Mouse (Mus musculus) embryonic facial prominence, embryonic 12.5 days (tissue): ENCODE measurements around the gene Ncor1. TPM values are rescaled to one million over a fixed set of nuclear protein-coding genes. Genes with fewer than 3 reads are reported as not detected.
"Not testable (repeated sequence)": the region's sequence is repeated elsewhere in the genome, so short reads cannot be mapped to it uniquely, and the experiment has no call there.

Source experiments
- ATAC-seq: fragments of 200-750 bp; cut with Nextera tagmentation; 2 replicates; pipeline ENCODE4 v1.8.0; 2017; ENCODE audit not compliant: insufficient number of reproducible peaks, insufficient read depth, low FRiP score, low TSS enrichment
- H3K27ac ChIP-seq: fragments of 300-500 bp; sonication (generic); 2 replicates; pipeline ENCODE4 v1.5.1; 2016; ENCODE audit warnings: mild to moderate bottlenecking
- H3K27me3 ChIP-seq: fragments of 300-500 bp; sonication (generic); 2 replicates; pipeline ENCODE4 v1.6.1; 2016; ENCODE audit warnings: mild to moderate bottlenecking, moderate library complexity
- H3K36me3 ChIP-seq: fragments of 300-500 bp; sonication (generic); 2 replicates; pipeline ENCODE4 v1.6.1; 2016; ENCODE audit warnings: mild to moderate bottlenecking
- H3K4me1 ChIP-seq: fragments of 300-500 bp; sonication (generic); 2 replicates; pipeline ENCODE4 v1.6.1; 2016
- H3K4me2 ChIP-seq: fragments of 300-500 bp; sonication (generic); replicated peaks from 2 replicates; pipeline ENCODE4 v1.6.1; 2016; ENCODE audit warnings: mild to moderate bottlenecking, moderate library complexity
- H3K4me3 ChIP-seq: fragments of 300-500 bp; sonication (generic); 2 replicates; pipeline ENCODE4 v1.5.1; 2016; ENCODE audit warnings: mild to moderate bottlenecking
- H3K9ac ChIP-seq: fragments of 300-500 bp; sonication (generic); 2 replicates; pipeline ENCODE4 v1.6.1; 2016; ENCODE audit warnings: mild to moderate bottlenecking, moderate library complexity
- H3K9me3 ChIP-seq: fragments of 300-500 bp; sonication (generic); 2 replicates; pipeline ENCODE4 v1.6.1; 2016; ENCODE audit warnings: mild to moderate bottlenecking, moderate library complexity
- WGBS: fragments of 180-500 bp; shearing (Covaris S2); methylation state at CpG from one replicate; pipeline ENCODE4 v1.1.7; 2016; 5-methylcytosine and 5-hydroxymethylcytosine counted together
- polyA plus RNA-seq: library from polyadenylated mRNA; unstranded; fragments of >200 nt; fragmentation: Nextera tagmentation; extraction: Ambion mirVana; gene quantifications from 2 replicates; pipeline ENCODE4 v1.2.1, GENCODE M21; 2016

Ncor1 gene
- polyA plus RNA-seq, 1 experiment from 2014 or later, result 187 TPM

DNA sequence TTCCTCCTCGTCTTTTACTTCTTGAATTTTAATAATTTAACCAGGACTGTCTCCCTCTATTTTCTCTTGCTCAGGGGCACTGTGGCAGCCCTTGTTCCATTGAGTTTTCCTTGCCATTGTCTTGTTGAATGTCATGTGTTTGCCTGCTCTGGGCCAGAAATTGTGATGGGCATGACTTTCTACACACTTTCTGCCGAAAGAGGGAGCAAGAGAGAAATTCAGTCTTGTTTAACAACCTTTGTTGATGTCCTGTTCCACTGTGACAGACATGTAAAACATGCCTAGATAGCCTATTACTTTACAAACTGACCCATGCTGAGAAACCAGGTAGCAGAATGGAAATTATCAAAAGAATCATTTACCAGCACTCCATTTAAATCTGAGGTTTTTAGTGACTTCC is 33.8 kb downstream of the Ncor1 start:
- Histone ChIP-seq H3K27ac (no peak overlapping the region), H3K4me1 (no peaks in the 10 kb centered on the region), H3K4me2 (no peak overlapping the region), H3K4me3 (no peak overlapping the region), H3K9ac (no peak overlapping the region), H3K9me3 (no peaks in the 10 kb centered on the region), H3K36me3 (peaks cover 36% of the 10 kb centered on the region), H3K27me3 (no peaks in the 10 kb centered on the region)
- ATAC-seq, result no peak
- 71% methylated on average over 2 of the region's 2 CpGs for WGBS

DNA sequence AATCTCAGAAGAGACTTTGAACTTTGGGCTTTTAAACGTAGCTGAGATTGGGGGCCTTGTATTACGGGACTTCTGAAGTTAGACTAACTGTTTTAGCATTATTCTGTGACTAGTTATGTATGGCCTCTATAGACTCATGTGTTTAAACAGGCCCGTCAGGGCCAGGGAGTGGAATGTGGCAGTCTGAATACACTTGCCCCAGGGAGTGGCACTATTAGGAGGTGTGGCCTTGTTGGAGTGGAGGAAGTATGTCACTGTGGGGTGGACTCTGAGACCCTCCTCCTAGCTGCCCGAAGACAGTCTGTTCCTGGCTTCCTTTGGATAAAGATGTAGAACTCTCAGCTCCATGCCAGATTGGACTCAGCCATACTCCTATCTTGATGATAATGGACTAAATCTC is 43.3 kb downstream of the Ncor1 start:
- Histone ChIP-seq H3K4me2 (no peak overlapping the region), H3K9me3 (no peaks in the 10 kb centered on the region), H3K4me1 (no peaks in the 10 kb centered on the region), H3K27me3 (no peaks in the 10 kb centered on the region), H3K36me3 (peaks cover 41% of the 10 kb centered on the region), H3K27ac (no peak overlapping the region), H3K4me3 (no peak overlapping the region), H3K9ac (no peak overlapping the region)
- ATAC-seq, result no peak
- WGBS, result 89% methylated on average over 4 of the region's 4 CpGs

DNA sequence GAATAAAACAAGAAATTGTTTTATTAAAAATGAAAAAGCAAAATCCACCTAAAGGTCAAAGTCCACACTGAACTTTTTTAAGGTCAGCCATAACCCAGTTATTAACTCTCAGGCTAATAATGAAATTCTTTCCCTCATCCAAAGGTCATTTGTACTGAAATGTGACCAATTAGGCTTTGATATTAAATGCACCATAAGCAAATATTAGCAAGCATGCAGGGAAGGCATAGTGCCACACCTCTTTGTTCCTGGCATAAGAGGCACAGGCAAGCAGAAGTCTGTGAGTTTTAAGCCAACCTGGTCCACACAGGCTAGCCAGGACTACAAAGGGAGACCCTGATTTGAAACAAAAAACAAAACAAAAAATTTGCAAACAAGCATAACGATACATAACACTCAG is 48.7 kb downstream of the Ncor1 start:
- no peak overlapping the region for H3K4me3 ChIP-seq
- H3K4me2 ChIP-seq, result no peak overlapping the region
- ATAC-seq, result no peak
- H3K27me3 ChIP-seq, result no peaks in the 10 kb centered on the region
- H3K4me1 ChIP-seq, result no peaks in the 10 kb centered on the region
- no peak overlapping the region for H3K9ac ChIP-seq
- peaks cover 24% of the 10 kb centered on the region; the same call in 1 of the 2 replicates for H3K36me3 ChIP-seq
- no peaks in the 10 kb centered on the region for H3K9me3 ChIP-seq
- 93% methylated on average over 1 of the region's 1 CpGs for WGBS
- H3K27ac ChIP-seq, result no peak overlapping the region

DNA sequence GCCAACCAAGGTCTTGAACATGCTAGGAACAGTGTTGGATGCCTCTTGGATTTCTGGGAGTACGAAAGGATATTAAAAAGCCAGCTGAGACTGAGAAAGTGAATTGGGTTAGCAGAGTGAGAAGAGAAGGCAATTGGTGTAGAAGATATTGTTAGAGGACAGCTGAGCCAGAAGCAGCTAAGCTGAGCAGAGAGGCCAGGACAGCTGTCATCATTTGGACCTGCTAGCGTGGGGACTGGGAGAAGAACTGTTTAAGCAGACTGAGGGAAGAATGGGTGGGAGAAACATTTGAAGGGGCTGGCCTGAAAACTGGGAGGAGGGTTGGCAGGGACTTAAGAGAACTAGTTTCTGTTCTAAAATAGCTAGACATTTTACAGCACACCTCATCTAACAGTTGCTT is 49.5 kb downstream of the Ncor1 start:
- Histone ChIP-seq H3K4me2 (no peak overlapping the region), H3K4me3 (no peak overlapping the region), H3K36me3 (0 out of 2 replicates have a peak, but pooled peaks cover 17% of the 10 kb centered on the region), H3K9ac (no peak overlapping the region), H3K9me3 (no peaks in the 10 kb centered on the region), H3K27ac (no peak overlapping the region), H3K4me1 (no peaks in the 10 kb centered on the region), H3K27me3 (no peaks in the 10 kb centered on the region)
- no peak for ATAC-seq
- 98% methylated on average over 2 of the region's 2 CpGs for WGBS

DNA sequence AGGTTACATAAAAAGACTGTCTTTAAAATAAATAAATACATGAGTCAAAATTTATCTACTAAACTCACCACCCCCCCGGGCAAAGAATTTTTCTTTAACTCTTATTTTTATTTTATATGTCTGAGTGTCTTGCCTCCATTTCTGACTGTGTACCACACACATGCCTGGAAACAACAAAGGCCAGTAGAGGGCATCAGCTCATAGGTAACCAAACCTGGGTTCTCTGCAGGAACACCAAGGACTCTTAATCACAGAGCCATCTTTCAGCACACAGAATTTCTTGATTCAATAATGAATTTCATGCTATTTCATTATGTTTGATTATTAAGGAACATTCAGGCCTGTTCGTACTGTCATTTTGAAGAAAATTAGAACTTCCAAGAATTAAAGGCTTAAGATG is 61.9 kb downstream of the Ncor1 start:
- Histone ChIP-seq H3K9ac (no peak overlapping the region), H3K4me2 (no peak overlapping the region), H3K9me3 (no peaks in the 10 kb centered on the region), H3K4me1 (no peaks in the 10 kb centered on the region), H3K27ac (no peak overlapping the region), H3K4me3 (no peak overlapping the region), H3K36me3 (peaks cover 32% of the 10 kb centered on the region), H3K27me3 (no peaks in the 10 kb centered on the region)
- ATAC-seq, result no peak
- WGBS, result 84% methylated on average over 2 of the region's 2 CpGs

DNA sequence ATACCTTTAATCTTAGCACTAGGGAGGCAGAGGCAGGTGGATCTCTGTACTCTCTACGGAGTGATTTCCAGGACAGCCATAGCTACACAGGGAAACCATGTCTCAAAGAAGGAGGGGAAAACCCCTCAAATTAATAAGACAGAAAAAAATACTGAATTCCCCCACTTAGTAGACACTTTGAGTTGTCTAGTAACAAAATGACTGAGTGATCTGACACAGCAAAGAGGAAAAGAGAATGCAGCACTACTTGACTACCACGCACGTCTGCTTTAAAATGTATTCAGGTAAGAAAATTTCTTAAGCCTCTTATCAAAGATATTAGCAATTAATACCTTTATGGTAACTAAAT is 70.0 kb downstream of the Ncor1 start:
- no peak overlapping the region for H3K9ac ChIP-seq
- no peak overlapping the region for H3K4me3 ChIP-seq
- no peaks in the 10 kb centered on the region for H3K9me3 ChIP-seq
- H3K36me3 ChIP-seq, result peaks cover 42% of the 10 kb centered on the region
- WGBS, result 96% methylated on average over 3 of the region's 3 CpGs
- no peak overlapping the region for H3K27ac ChIP-seq
- no peaks in the 10 kb centered on the region for H3K27me3 ChIP-seq
- H3K4me2 ChIP-seq, result no peak overlapping the region
- ATAC-seq, result no peak
- H3K4me1 ChIP-seq, result no peaks in the 10 kb centered on the region

DNA sequence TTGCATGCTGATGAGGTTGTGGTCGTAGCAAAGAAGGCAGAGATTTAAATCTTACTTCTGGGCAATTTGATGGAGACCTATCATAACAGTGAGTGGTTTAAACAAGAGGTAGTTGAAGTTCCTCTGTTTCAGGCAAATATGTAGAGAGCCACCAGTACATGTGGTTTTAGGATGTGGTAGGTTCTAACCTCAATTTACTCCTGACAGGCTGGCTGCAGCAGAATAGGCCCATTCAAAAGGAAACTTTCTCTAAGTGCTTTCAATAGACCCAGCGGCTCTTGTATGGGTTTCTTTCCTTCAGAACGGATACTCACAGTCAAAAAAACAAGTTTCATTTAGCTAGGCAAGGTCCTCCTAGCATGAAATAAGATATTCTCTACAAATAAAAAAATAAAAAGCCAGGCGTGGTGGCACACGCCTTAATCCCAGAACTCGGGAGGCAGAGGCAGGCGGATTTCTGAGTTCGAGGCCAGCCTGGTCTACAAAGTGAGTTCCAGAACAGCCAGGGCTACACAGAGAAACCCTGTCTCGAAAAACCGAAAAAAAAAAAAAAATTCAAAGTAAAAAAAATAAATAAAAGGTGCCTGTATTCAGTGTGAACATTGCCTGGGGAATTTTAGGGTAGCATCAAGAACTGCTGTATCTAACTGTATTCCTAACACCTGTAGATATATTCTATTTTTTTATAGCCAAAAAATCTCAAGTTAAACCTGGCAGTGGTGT is 70.6 kb downstream of the Ncor1 start:
- no peaks in the 10 kb centered on the region for H3K4me1 ChIP-seq
- no peak overlapping the region for H3K4me2 ChIP-seq
- no peaks in the 10 kb centered on the region for H3K27me3 ChIP-seq
- WGBS, result 93% methylated on average over 10 of the region's 10 CpGs
- H3K4me3 ChIP-seq, result no peak overlapping the region
- ATAC-seq, result no peak
- peaks cover 42% of the 10 kb centered on the region for H3K36me3 ChIP-seq
- H3K9me3 ChIP-seq, result no peaks in the 10 kb centered on the region
- H3K9ac ChIP-seq, result no peak overlapping the region
- H3K27ac ChIP-seq, result no peak overlapping the region

DNA sequence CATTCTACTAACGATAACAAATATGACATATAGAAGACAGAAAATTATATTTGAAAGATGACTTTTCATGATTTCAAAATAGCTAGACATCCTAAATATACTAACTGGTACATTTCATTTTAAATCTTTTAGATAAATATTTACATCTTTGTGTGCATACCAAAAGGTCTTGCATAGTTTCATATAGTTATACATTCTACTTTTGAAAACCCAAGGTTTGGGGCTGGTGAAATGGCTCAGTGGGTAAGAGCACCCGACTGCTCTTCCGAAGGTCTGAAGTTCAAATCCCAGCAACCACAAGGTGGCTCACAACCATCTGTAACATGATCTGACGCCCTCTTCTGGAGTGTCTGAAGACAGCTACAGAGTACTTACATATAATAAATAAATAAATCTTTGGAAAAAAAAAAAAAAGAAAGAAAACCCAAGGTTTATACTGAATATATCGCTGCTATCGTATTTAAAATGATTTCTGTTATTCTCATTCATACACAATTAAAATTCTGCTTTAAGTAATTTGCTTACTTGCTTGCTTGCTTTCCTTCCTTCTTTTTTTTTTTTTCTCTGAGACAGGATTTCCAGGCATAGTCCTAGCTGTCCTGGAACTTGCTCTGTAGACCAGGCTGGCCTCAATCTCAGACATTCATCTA is 81.0 kb downstream of the Ncor1 start:
- H3K4me1 ChIP-seq, H3K4me2 ChIP-seq, H3K9me3 ChIP-seq, H3K4me3 ChIP-seq, H3K27ac ChIP-seq, ATAC-seq, H3K27me3 ChIP-seq, H3K9ac ChIP-seq: not testable (repeated sequence)
- WGBS, result 82% methylated on average over 6 of the region's 6 CpGs
- peaks cover 37% of the 10 kb centered on the region for H3K36me3 ChIP-seq

DNA sequence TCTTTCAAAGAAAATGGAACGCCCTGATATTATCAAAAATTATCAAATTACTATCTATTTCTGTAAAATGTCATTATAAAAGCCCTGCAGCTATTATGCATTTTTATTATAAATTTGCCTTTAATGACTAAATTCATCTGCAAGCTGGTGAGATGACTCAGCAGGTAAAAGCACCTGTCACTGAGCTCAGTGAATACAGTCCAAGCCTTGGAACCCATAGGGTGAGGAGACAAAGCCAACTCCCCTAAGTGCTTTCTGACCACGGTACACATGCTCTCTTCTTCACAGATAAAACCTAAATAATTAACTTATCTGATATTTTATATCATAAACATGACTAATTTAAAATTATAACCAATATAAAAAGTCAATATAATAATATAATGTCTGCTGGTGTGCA is 86.6 kb downstream of the Ncor1 start:
- no peak for ATAC-seq
- Histone ChIP-seq H3K9me3 (no peaks in the 10 kb centered on the region), H3K27ac (no peak overlapping the region), H3K36me3 (peaks cover 46% of the 10 kb centered on the region), H3K27me3 (no peaks in the 10 kb centered on the region), H3K4me1 (no peaks in the 10 kb centered on the region), H3K9ac (no peak overlapping the region), H3K4me3 (no peak overlapping the region), H3K4me2 (no peak overlapping the region)
- WGBS, result 95% methylated on average over 2 of the region's 2 CpGs

DNA sequence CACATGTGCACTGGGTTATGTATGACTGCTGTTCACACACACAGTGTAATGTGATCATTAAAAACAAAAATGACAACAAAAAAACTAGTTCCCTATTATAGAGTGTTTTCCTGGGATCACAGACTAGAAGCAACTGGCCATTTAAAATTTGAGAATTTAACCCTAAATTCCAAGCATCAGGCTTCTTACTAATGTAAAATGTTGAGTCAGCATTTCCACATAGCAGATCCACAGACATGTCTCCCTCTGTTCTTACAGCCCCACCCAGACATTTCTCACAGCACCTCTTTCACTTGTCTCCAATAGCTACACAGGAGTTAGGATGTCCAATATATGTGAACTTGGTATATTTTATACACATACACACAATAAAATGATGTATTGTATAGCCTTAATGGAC is 88.4 kb downstream of the Ncor1 start:
- ATAC-seq, result no peak
- no peaks in the 10 kb centered on the region for H3K9me3 ChIP-seq
- H3K27me3 ChIP-seq, result no peaks in the 10 kb centered on the region
- H3K4me2 ChIP-seq, result no peak overlapping the region
- peaks cover 54% of the 10 kb centered on the region for H3K36me3 ChIP-seq
- H3K4me1 ChIP-seq, result no peaks in the 10 kb centered on the region
- no peak overlapping the region for H3K9ac ChIP-seq
- no peak overlapping the region for H3K4me3 ChIP-seq
- no peak overlapping the region for H3K27ac ChIP-seq

DNA sequence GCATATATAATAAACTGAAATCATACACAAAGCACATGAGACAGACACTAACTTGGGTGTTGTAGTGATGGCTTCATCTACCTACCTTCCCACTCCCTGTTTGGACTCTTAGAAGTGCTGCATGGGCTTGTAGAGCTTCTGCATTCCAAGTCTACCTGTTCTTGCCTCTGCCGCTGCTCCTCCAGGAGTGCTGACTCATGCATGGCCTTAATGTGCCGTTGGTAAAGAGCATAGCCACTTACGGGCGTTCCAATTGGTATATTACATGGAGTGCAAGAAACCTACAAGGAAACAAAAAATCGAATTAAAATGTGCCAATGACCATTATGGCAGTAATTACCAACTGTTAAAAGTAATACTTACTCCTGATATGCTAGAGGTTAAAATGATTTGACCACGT is 91.5 kb downstream of the Ncor1 start:
- no peak for ATAC-seq
- Histone ChIP-seq H3K27ac (no peak overlapping the region), H3K27me3 (no peaks in the 10 kb centered on the region), H3K4me3 (no peak overlapping the region), H3K9ac (no peak overlapping the region), H3K4me1 (no peaks in the 10 kb centered on the region), H3K4me2 (no peak overlapping the region), H3K36me3 (peaks cover 49% of the 10 kb centered on the region), H3K9me3 (no peaks in the 10 kb centered on the region)
- 95% methylated on average over 6 of the region's 6 CpGs for WGBS

DNA sequence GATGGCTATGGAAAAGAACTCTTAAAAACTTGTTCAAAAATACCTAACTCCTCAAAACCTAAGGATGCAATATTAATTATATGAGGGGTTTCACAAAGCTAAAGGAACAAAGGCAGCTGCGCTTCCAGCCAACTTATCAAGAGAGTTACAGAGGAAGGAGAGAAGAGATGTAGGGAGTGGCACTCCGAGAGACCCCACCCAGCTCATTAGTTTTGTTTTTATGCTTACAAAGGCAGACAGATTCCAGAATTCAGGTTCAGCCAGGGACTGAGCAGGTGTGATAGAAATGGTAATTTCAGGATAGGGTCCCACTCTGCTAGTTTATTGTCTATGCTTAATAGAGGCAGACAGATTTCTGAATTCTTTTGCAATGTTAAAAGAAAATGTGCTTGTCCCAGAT is 103.1 kb downstream of the Ncor1 start:
- Histone ChIP-seq H3K27ac (no peak overlapping the region), H3K36me3 (peaks cover 40% of the 10 kb centered on the region), H3K9ac (no peak overlapping the region), H3K4me1 (no peaks in the 10 kb centered on the region), H3K27me3 (no peaks in the 10 kb centered on the region), H3K4me2 (no peak overlapping the region), H3K9me3 (no peaks in the 10 kb centered on the region), H3K4me3 (no peak overlapping the region)
- no peak for ATAC-seq
- WGBS, result 92% methylated on average over 2 of the region's 2 CpGs
